30 mouse cellular contexts compared by ENCODE assay signal in genomic region chr5:151410006-151410405, GRCm38 (mm10). TPM values are rescaled to one million over a fixed set of nuclear protein-coding genes. Genes with fewer than 3 reads are reported as not detected.
DNase-seq lines count a peak whose midpoint lies in the region; ATAC-seq and TF ChIP-seq lines count a peak whose summit lies in the region.
"Had no signal": no experiment of that assay in that cellular context is flagged by ENCODE, and none has a peak within 500 bp of the region (broad histone marks: within the 10 kb centered on the region; RNA-seq: fewer than 3 reads in every experiment).

No protein-coding gene starts in this region.

- no peaks in the 10 kb centered on the region for H3K36me3 ChIP-seq in lung, embryonic 16.5 days (ENCODE audit: control insufficient read depth, insufficient read depth, low read length)
- no peaks in the 10 kb centered on the region for H3K36me3 ChIP-seq in intestine, embryonic 16.5 days (ENCODE audit: control insufficient read depth, insufficient read depth, low read length)
- no peaks in the 10 kb centered on the region for H3K36me3 ChIP-seq in lung, postnatal 0 days (ENCODE audit: insufficient read depth, low read length)
- H3K36me3 ChIP-seq in stomach, embryonic 16.5 days (ENCODE audit: control insufficient read depth, insufficient read depth, low read length) = no peaks in the 10 kb centered on the region
- no peaks in the 10 kb centered on the region for H3K36me3 ChIP-seq in forebrain, embryonic 13.5 days (ENCODE audit: poor library complexity, severe bottlenecking)
- H3K36me3 ChIP-seq: forebrain, embryonic 10.5 days; G1E; limb, embryonic 15.5 days; neural tube, embryonic 13.5 days had no signal

- peak; percentile 20; the same call in 1 of the 2 replicates for ATAC-seq in lung, embryonic 16.5 days (ENCODE audit: low read depth)
- ATAC-seq in intestine, embryonic 16.5 days = peak; percentile 72
- peak; percentile 43 for ATAC-seq in lung, postnatal 0 days
- no peak for ATAC-seq in stomach, embryonic 16.5 days (ENCODE audit: insufficient read depth, low FRiP score)
- no peak for ATAC-seq in forebrain, embryonic 13.5 days
- ATAC-seq: inflammation-experienced regulatory T-cells, adult 6 months had no signal

- H3K27ac ChIP-seq in lung, embryonic 16.5 days (ENCODE audit: low read length) = no peak overlapping the region
- no peak overlapping the region for H3K27ac ChIP-seq in intestine, embryonic 16.5 days (ENCODE audit: low read length)
- H3K27ac ChIP-seq in lung, postnatal 0 days (ENCODE audit: low read length) = no peak overlapping the region
- peak overlapping the region; percentile 82 for H3K27ac ChIP-seq in stomach, embryonic 16.5 days (ENCODE audit: low read length)
- no peak overlapping the region for H3K27ac ChIP-seq in forebrain, embryonic 13.5 days
- H3K27ac ChIP-seq: forebrain, embryonic 10.5 days; hindbrain, embryonic 14.5 days; limb, embryonic 15.5 days had no signal

- no peak overlapping the region for H3K4me2 ChIP-seq in lung, embryonic 16.5 days (ENCODE audit: low read depth, low read length)
- no peak overlapping the region for H3K4me2 ChIP-seq in intestine, embryonic 16.5 days (ENCODE audit: low read depth, low read length)
- no peak overlapping the region for H3K4me2 ChIP-seq in lung, postnatal 0 days (replicated peaks; ENCODE audit: low read depth, low read length)
- H3K4me2 ChIP-seq in stomach, embryonic 16.5 days (ENCODE audit: low read depth, low read length) = no peak overlapping the region
- no peak overlapping the region for H3K4me2 ChIP-seq in forebrain, embryonic 13.5 days
- H3K4me2 ChIP-seq: hindbrain, embryonic 14.5 days; limb, embryonic 15.5 days; neural tube, embryonic 13.5 days had no signal

- no peaks in the 10 kb centered on the region for H3K9me3 ChIP-seq in lung, embryonic 16.5 days (ENCODE audit: control insufficient read depth, low read length)
- H3K9me3 ChIP-seq in intestine, embryonic 16.5 days (ENCODE audit: control insufficient read depth, low read length) = no peaks in the 10 kb centered on the region
- H3K9me3 ChIP-seq in lung, postnatal 0 days (ENCODE audit: low read length) = no peaks in the 10 kb centered on the region
- H3K9me3 ChIP-seq in stomach, embryonic 16.5 days (replicated peaks; ENCODE audit: control insufficient read depth, low read length) = no peaks in the 10 kb centered on the region
- no peaks in the 10 kb centered on the region for H3K9me3 ChIP-seq in forebrain, embryonic 13.5 days (replicated peaks)
- H3K9me3 ChIP-seq: forebrain, embryonic 10.5 days; G1E; limb, embryonic 15.5 days; neural tube, embryonic 13.5 days had no signal

- no peak for TF ChIP-seq POLR2A in lung, adult 2 months (IDR thresholded peaks at IDR 0.05; ENCODE audit: borderline replicate concordance, extremely low read depth, low read depth, low read length)

- WGBS in lung, embryonic 16.5 days = 57% methylated on average over 3 of the region's 3 CpGs
- WGBS in lung, adult 2 months = 63% methylated on average over 3 of the region's 3 CpGs
- 61% methylated on average over 3 of the region's 3 CpGs for WGBS in intestine, embryonic 16.5 days
- 49% methylated on average over 3 of the region's 3 CpGs for WGBS in lung, postnatal 0 days
- WGBS in stomach, embryonic 16.5 days = 53% methylated on average over 3 of the region's 3 CpGs
- 57% methylated on average over 3 of the region's 3 CpGs for WGBS in forebrain, embryonic 13.5 days

- H3K4me1 ChIP-seq in lung, embryonic 16.5 days (replicated peaks; ENCODE audit: control insufficient read depth, insufficient read depth, low read length) = peaks cover 14% of the 10 kb centered on the region
- H3K4me1 ChIP-seq in lung, adult 2 months (ENCODE audit: control insufficient read depth, insufficient read depth, low read length) = peaks cover 8% of the 10 kb centered on the region; the same call in 1 of the 2 replicates
- peaks cover 6% of the 10 kb centered on the region; the same call in 1 of the 2 replicates for H3K4me1 ChIP-seq in intestine, embryonic 16.5 days (ENCODE audit: control insufficient read depth, insufficient read depth, low read length)
- no peaks in the 10 kb centered on the region; the same call in 1 of the 2 replicates for H3K4me1 ChIP-seq in lung, postnatal 0 days (ENCODE audit: insufficient read depth, low read depth, low read length)
- H3K4me1 ChIP-seq in stomach, embryonic 16.5 days (ENCODE audit: control insufficient read depth, insufficient read depth, low read length) = peaks cover 16% of the 10 kb centered on the region; the same call in 1 of the 2 replicates
- H3K4me1 ChIP-seq in forebrain, embryonic 13.5 days = peaks cover 31% of the 10 kb centered on the region

- TF ChIP-seq CTCF in lung, adult 2 months (IDR thresholded peaks at IDR 0.05; ENCODE audit: insufficient read depth, low read length) = no peak
- TF ChIP-seq CTCF in lung, postnatal 0 days (IDR thresholded peaks at IDR 0.05) = no peak

- DNase-seq in lung, adult 2 months = no peak
- DNase-seq in lung, postnatal 0 days (ENCODE audit: low spot score) = peak; percentile 56
- no peak for DNase-seq in layer of hippocampus, postnatal 14 days (ENCODE audit: low spot score in 2 of 2)
- DNase-seq: adrenal gland, adult 2 months; B cell, adult 2 months; cerebellum, adult 18-20 months; cerebellum, postnatal 14 days; forebrain, postnatal 0 days; heart, postnatal 4 days; kidney, postnatal 36 days had no signal

- H3K9ac ChIP-seq in lung, embryonic 16.5 days (ENCODE audit: low read length) = no peak overlapping the region
- H3K9ac ChIP-seq in intestine, embryonic 16.5 days (ENCODE audit: low read depth, low read length) = no peak overlapping the region
- no peak overlapping the region for H3K9ac ChIP-seq in lung, postnatal 0 days (replicated peaks; ENCODE audit: low read depth)
- H3K9ac ChIP-seq in stomach, embryonic 16.5 days (ENCODE audit: low read length) = no peak overlapping the region
- H3K9ac ChIP-seq in forebrain, embryonic 13.5 days = no peak overlapping the region
- H3K9ac ChIP-seq: forebrain, postnatal 0 days; hindbrain, embryonic 14.5 days; limb, embryonic 15.5 days; neural tube, embryonic 13.5 days had no signal

- peak; percentile 69 for TF ChIP-seq EP300 in lung, postnatal 0 days (IDR thresholded peaks at IDR 0.05)

- no peaks in the 10 kb centered on the region for H3K27me3 ChIP-seq in lung, embryonic 16.5 days (ENCODE audit: control insufficient read depth, insufficient read depth, low read depth, low read length)
- no peaks in the 10 kb centered on the region for H3K27me3 ChIP-seq in intestine, embryonic 16.5 days (replicated peaks; ENCODE audit: control insufficient read depth, insufficient read depth, low read length)
- no peaks in the 10 kb centered on the region for H3K27me3 ChIP-seq in lung, postnatal 0 days (replicated peaks; ENCODE audit: insufficient read depth, low read length)
- H3K27me3 ChIP-seq in stomach, embryonic 16.5 days (ENCODE audit: control insufficient read depth, insufficient read depth, low read length) = no peaks in the 10 kb centered on the region
- H3K27me3 ChIP-seq in forebrain, embryonic 13.5 days = peaks cover 30% of the 10 kb centered on the region
- H3K27me3 ChIP-seq: CH12.LX; limb, embryonic 15.5 days; neural tube, embryonic 13.5 days had no signal

- no peak overlapping the region for H3K4me3 ChIP-seq in lung, embryonic 16.5 days (ENCODE audit: low read length)
- no peak overlapping the region for H3K4me3 ChIP-seq in lung, adult 2 months (replicated peaks; ENCODE audit: extremely low read depth, low read depth, low read length)
- H3K4me3 ChIP-seq in intestine, embryonic 16.5 days (ENCODE audit: low read length) = no peak overlapping the region
- no peak overlapping the region for H3K4me3 ChIP-seq in lung, postnatal 0 days (ENCODE audit: low read depth, low read length)
- H3K4me3 ChIP-seq in stomach, embryonic 16.5 days (replicated peaks; ENCODE audit: low read length) = no peak overlapping the region
- no peak overlapping the region for H3K4me3 ChIP-seq in forebrain, embryonic 13.5 days
- H3K4me3 ChIP-seq: forebrain, embryonic 10.5 days; limb, embryonic 15.5 days; myocyte; neural tube, embryonic 13.5 days had no signal

RNA-seq across cellular contexts. Expression of gene Gm42906, which starts 18.0 kb away (rescaled TPM):
- polyA plus RNA-seq in lung, embryonic 16.5 days (2015; fragmentation: Nextera tagmentation; extraction: Ambion mirVana) = not detected in 2 replicates
- polyA plus RNA-seq in lung, adult 2 months (2012; rRNA removed) = not detected in 2 replicates
- not detected in 2 replicates for polyA plus RNA-seq in intestine, embryonic 16.5 days (2015; fragmentation: Nextera tagmentation; extraction: Ambion mirVana)
- 0.66 TPM in 1 of 2 replicates, not detected in the other for polyA plus RNA-seq in lung, postnatal 0 days (2015; fragmentation: Nextera tagmentation; extraction: Ambion mirVana)
- polyA plus RNA-seq in stomach, embryonic 16.5 days (2015; fragmentation: Nextera tagmentation; extraction: Ambion mirVana) = not detected in 2 replicates
- not detected in 2 replicates for polyA plus RNA-seq in forebrain, embryonic 13.5 days (2015; fragmentation: Nextera tagmentation; extraction: Ambion mirVana)
- not detected for total RNA-seq in layer of hippocampus, postnatal 14 days (2021)
- total RNA-seq: adrenal gland, adult 2 months; CH12.LX; forebrain, postnatal 0 days; G1E; heart, postnatal 4 days; left cerebral cortex, postnatal 36 days; megakaryocyte-erythroid progenitor cell, adult 5-6 weeks had no signal
- polyA plus RNA-seq: adrenal gland, adult 2 months; embryonic facial prominence, embryonic 11.5 days; forebrain, embryonic 10.5 days; forebrain, postnatal 0 days; G1E; gonadal fat pad, adult 2 months; heart, embryonic 16.5 days; hindbrain, embryonic 14.5 days; inflammation-experienced regulatory T-cells, adult 6 months; kidney, embryonic 14.5 days; limb, embryonic 15.5 days; midbrain, embryonic 16.5 days; myocyte; neural tube, embryonic 13.5 days; thymus, postnatal 0 days had no signal

Comparison
In these comparisons a context has a peak if more than half of its experiments do, and no peak if none do; other contexts are left out.
1. ATAC-seq: peak in lung, embryonic 16.5 days (single experiment), intestine, embryonic 16.5 days (single experiment) and lung, postnatal 0 days (single experiment); none in stomach, embryonic 16.5 days (single experiment) and forebrain, embryonic 13.5 days (single experiment).